Mouse (Mus musculus): ENCODE measurements at regions not wholly inside any gene's neighbourhood (a gene's known extent, or its start where the extent isn't known, plus 50 kb on each side); places are given as distances from the start of the nearest gene placed in this dataset.

- TF ChIP-seq CTCF (IDR thresholded peaks at IDR 0.05; ENCODE audit: insufficient read depth, low read length), result no peak
- TF ChIP-seq POLR2A (IDR thresholded peaks at IDR 0.05; ENCODE audit: borderline replicate concordance, extremely low read depth, low read depth, low read length), result no peak
Observed at GRCm38 (mm10) chr7:36582074-36582473, 115.8 kb upstream of the Tshz3 start.
